Mouse (Mus musculus) heart, postnatal 10 days (tissue): ENCODE results near the gene C7. TPM values are rescaled to one million over a fixed set of nuclear protein-coding genes. Genes with fewer than 3 reads are reported as not detected.

Experiments used
- DNase-seq, 2 experiments: peaks; one replicate each; pipeline ENCODE4 v3.0.0; 2021
- intact Hi-C: fragments of 180-260 bp; cut with DNase I; formaldehyde crosslinking; loops from one replicate; pipeline ENCODE4 v1.15.1; 2025
- total RNA-seq, 2 experiments: library from RNA; stranded (reverse); gene quantifications; 2 replicates each; pipeline ENCODE4 v1.2.3; 2021

C7 gene
- total RNA-seq, 2 experiments from 2014 or later: 0.19 to 0.27 TPM

DNA sequence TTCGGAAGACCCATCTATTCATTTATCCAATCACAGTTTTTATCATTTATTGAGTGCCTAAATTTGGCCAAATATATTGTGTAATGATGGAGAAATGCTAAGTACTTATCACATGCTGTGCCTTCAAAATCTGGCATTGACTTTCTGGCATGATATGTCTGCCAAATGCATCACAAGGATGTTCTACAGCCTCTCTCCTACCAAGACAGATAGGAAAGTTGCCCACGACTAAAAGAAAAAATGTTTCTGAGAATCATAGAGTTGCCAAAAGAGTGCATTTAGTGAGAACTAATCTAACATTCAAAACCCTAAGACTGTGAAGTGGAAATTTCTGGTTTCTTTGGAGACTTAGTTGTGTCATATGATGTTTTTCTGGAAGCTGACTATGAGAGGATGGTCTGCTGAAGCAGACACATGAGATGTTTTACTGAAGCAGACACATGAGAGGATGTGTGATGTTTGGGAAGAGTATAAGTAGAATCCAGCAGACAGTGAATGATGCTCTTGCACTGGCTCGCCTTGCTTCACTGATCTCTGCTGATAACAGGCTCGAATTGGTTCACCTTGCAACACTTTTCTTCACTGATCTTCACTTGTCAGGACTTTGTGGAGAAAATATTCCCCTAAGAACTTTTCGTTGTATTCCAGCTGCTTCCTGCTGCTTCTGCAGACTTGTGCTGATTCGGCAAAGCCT is 59.9 kb downstream of the C7 start:
- DNase-seq: peak in 1 of 2 experiments; percentile 3
- intact Hi-C loops: no loop called here

DNA sequence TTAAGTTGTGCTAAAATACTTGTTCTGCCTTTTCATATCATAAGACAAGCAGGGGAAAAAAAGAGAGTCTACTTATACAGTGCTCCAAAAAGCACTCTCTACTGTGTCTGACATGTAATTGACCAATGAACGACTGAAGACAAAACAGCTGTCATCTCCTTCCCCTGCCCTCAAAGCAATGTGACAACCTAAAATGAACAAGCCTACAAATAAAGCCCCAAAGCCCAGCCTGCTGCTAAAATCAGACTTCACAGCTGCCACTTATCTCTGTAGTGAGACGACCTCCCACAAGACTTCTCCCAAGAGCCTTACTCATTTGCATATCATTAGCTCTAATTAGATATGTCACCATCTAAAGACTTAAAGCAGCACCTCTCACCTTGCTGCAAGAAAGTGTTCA is 60.6 kb downstream of the C7 start:
- intact Hi-C loops: no loop called here
- no peak for DNase-seq

DNA sequence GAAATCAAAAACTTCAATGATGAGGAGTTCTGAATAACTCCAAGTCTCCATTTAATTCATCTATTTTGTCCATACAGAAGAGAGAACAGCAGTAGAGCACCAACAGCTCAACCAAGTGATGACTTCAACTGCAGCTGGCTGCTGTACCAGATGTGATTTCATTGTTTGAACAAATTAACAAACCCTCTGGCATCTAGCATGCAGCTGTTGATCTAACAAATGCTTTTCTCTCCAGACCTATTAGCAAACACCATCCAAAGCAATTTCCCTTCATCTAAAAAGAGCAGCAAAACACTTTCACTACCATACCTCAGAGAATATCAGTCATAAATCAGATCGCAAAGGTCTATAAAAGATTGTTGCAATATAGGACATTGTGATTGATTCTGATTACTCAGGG is 90.2 kb downstream of the C7 start:
- intact Hi-C loops: no loop called here
- DNase-seq: peak; percentile 23 to 25

Other genes starting within 250 kb of the C7 start
- gene Mroh2b, start 165.0 kb downstream of the C7 start, total RNA-seq: not detected
- gene Card6, start 44.8 kb upstream of the C7 start, total RNA-seq: 1 to 10 TPM; 5.6 to 6.7 TPM
- gene Rpl37, start 52.9 kb upstream of the C7 start, total RNA-seq: 100 to 1,000 TPM; 233 to 262 TPM
- 10 to 100 TPM; 16.9 to 18.4 TPM for gene Prkaa1, start 80.1 kb upstream of the C7 start, total RNA-seq
- 10 to 100 TPM; 28.4 to 29.2 TPM for gene Ttc33, start 121.8 kb upstream of the C7 start, total RNA-seq
- gene Ptger4, start 180.4 kb upstream of the C7 start, total RNA-seq: 1 to 10 TPM; 4.5 to 4.6 TPM